Mouse (Mus musculus) heart, postnatal 14 days (tissue): ENCODE measurements around the gene Pou1f1. TPM values are rescaled to one million over a fixed set of nuclear protein-coding genes. Genes with fewer than 3 reads are reported as not detected.

Experiments used
- DNase-seq, 2 experiments: peaks; one replicate each; pipeline ENCODE4 v3.0.0; 2021 to 2022
- intact Hi-C: fragments of 180-260 bp; cut with DNase I; formaldehyde crosslinking; loops from one replicate; pipeline ENCODE4 v1.15.1; 2025
- total RNA-seq, 2 experiments: library from RNA; stranded (reverse); gene quantifications; 2 replicates each; pipeline ENCODE4 v1.2.3; 2021

Gene Pou1f1
- total RNA-seq, 2 experiments from 2014 or later = not detected

GRCm38 (mm10) chr16:65561963-65562863, 41.9 kb downstream of the Pou1f1 start, which contains the start of gene Chmp2b:
Chmp2b (minus strand) TSS chr16:65562726.
- intact Hi-C loops = no loop called here

DNA sequence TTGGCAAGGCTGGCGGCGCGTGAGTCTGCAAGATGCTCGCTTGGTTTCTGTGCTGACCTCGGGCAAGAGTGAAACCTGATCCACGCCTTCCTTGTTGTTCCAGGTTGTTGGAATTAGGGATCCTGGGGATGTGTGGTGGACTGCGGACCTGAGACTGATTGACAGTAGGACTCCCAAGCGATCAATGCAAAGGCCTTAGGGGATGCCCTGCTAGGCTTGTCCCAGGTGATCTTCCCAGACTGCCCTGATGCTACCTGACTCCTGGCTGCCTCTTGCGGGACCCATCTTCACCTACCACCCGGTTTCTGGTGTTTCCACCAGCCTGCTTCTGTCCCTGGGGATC, 42.5 kb downstream of the Pou1f1 start:
- intact Hi-C loops = no loop called here

More at GRCm38 (mm10) chr16:65561963-65562863, 41.9 kb downstream of the Pou1f1 start, which contains the start of gene Chmp2b:
- DNase-seq = peak; percentile 85 to 86

GRCm38 (mm10) chr16:65564306-65564705, 44.0 kb downstream of the Pou1f1 start:
- intact Hi-C loops = no loop called here
- no peak for DNase-seq

More for the DNA sequence above, 42.5 kb downstream of the Pou1f1 start:
- no peak for DNase-seq

DNA sequence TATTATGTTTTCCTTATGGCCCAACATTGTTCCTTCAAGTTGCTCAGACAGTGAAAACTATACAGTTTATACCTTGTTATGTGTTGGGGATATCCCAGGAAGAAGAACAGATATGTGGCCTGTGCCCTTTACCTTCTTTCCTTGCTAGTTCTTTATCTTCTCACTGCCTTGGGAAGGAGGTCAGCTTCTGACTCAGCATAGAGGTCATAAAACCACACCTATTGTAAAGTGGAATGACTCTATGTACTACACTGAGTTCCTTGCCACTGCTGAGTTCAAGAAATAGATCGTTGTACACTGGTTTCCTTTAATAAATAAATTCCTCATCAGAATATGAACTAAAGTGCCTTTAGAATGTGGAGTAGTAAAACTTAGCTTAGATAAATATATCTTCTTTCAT, 44.6 kb downstream of the Pou1f1 start:
- no peak for DNase-seq
- intact Hi-C loops = no loop called here

DNA sequence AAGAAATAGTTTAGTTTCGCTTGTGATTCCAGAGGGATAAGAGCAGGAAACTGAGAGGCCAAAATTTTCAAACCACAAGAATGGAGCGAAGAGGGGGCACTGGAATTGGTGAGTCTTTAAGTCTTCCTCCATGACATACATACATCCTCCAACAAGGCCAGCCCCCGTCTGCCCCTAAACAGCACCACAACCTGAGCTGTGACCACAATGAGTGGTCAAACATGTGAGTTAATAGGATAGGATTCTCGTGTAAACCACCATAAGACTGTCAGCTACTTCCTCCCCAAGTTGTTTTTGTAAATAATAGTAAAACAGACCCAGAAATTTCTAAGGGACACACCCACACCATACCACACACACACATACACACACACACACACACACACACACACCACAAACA, 48.5 kb downstream of the Pou1f1 start:
- intact Hi-C loops = no loop called here
- DNase-seq = no peak

- DNase-seq = no peak
- intact Hi-C loops = no loop called here
Measured at GRCm38 (mm10) chr16:65577298-65578029, 57.2 kb downstream of the Pou1f1 start.

Other genes starting within 250 kb of the Pou1f1 start
- gene Chmp2b, start 42.2 kb downstream of the Pou1f1 start, total RNA-seq = 10 to 100 TPM; 50.2 to 52.3 TPM